Mouse (Mus musculus) forebrain, embryonic 16.5 days (tissue): ENCODE measurements around the gene Ext2. TPM values are rescaled to one million over a fixed set of nuclear protein-coding genes. Genes with fewer than 3 reads are reported as not detected.

Experiments used
- ATAC-seq: fragments of 200-750 bp; cut with Nextera tagmentation; 2 replicates; pipeline ENCODE4 v1.8.0; 2017; ENCODE audit warnings: mild to moderate bottlenecking, moderate library complexity
- H3K27ac ChIP-seq: fragments of 300-500 bp; sonication (generic); 2 replicates; pipeline ENCODE4 v1.5.1; 2014; ENCODE audit warnings: low read length, control low read depth
- H3K27me3 ChIP-seq: fragments of 300-500 bp; sonication (generic); replicated peaks from 2 replicates; pipeline ENCODE4 v1.6.1; 2014; ENCODE audit warnings: low read length; ENCODE audit not compliant: control insufficient read depth, insufficient read depth
- H3K36me3 ChIP-seq: fragments of 300-500 bp; sonication (generic); 2 replicates; pipeline ENCODE4 v1.6.1; 2014; ENCODE audit not compliant: control insufficient read depth, insufficient read depth
- H3K4me1 ChIP-seq: fragments of 300-500 bp; sonication (generic); replicated peaks from 2 replicates; pipeline ENCODE4 v1.6.1; 2014; ENCODE audit warnings: low read length; ENCODE audit not compliant: control insufficient read depth, insufficient read depth
- H3K4me2 ChIP-seq: fragments of 300-500 bp; sonication (generic); 2 replicates; pipeline ENCODE4 v1.6.1; 2014; ENCODE audit warnings: mild to moderate bottlenecking, low read length, control low read depth
- H3K4me3 ChIP-seq: fragments of 300-500 bp; sonication (generic); replicated peaks from 2 replicates; pipeline ENCODE4 v1.5.1; 2014; ENCODE audit warnings: mild to moderate bottlenecking, low read length, control low read depth
- H3K9ac ChIP-seq: fragments of 300-500 bp; sonication (generic); replicated peaks from 2 replicates; pipeline ENCODE4 v1.6.1; 2014; ENCODE audit warnings: low read depth, low read length, control low read depth
- H3K9me3 ChIP-seq: fragments of 300-500 bp; sonication (generic); 2 replicates; pipeline ENCODE4 v1.6.1; 2016; ENCODE audit warnings: low read length; ENCODE audit not compliant: control insufficient read depth
- WGBS: fragments of 180-500 bp; shearing (Covaris S2); extraction: QIAGEN DNeasy Blood & Tissue Kit; methylation state at CpG from one replicate; pipeline ENCODE4 v1.1.7; 2014; 5-methylcytosine and 5-hydroxymethylcytosine counted together
- polyA plus RNA-seq: library from polyadenylated mRNA; unstranded; fragments of >200 nt; fragmentation: Nextera tagmentation; extraction: Ambion mirVana; gene quantifications from 2 replicates; pipeline ENCODE4 v1.2.1, GENCODE M21; 2015

Gene Ext2
- polyA plus RNA-seq, 1 experiment from 2014 or later, result 69.7 TPM

DNA sequence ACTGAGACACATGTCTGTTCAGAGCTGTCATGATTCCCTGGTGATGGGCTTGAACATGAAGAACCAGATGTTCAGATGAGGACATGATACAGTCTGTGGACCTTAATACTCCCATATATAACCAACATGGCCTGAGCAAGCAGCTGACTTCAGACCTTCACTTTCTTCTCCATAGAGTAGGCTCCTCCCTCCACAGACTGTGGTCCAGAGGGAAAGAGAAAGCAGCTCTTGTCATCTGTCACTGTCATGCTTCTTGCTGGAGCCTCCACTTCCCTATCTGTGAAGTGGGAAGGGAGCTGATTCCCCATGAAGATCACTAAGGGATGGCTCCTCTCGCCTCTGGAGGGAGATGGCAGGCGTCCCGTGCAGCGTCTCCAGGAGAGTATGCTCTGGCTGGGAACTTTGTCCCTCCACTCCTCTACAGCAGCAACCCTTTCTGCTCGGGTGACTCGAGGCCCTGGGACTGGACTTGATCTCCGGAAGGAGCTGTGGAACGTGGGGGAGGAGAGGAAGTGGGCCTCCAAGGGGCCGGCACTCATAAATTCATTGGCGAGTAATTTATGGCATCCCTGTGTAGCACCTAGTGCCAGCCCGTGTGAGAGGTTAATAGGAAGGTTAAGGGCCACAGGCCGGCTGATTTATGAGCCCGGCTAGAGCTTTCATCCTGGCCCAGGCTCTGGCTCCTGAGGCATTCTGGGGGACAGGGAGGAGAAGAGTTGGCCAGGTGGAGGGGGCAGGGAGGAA lies 197.5 kb downstream of the Ext2 start:
- 87% methylated on average over 13 of the region's 13 CpGs for WGBS
- no peak overlapping the region for H3K4me3 ChIP-seq
- no peak overlapping the region for H3K9ac ChIP-seq
- H3K36me3 ChIP-seq, result no peaks in the 10 kb centered on the region
- H3K4me2 ChIP-seq, result no peak overlapping the region
- ATAC-seq, result no peak
- H3K27ac ChIP-seq, result no peak overlapping the region
- H3K4me1 ChIP-seq, result no peaks in the 10 kb centered on the region
- H3K9me3 ChIP-seq, result no peaks in the 10 kb centered on the region
- no peaks in the 10 kb centered on the region for H3K27me3 ChIP-seq

- Histone ChIP-seq H3K9ac (no peak overlapping the region), H3K9me3 (no peaks in the 10 kb centered on the region), H3K36me3 (no peaks in the 10 kb centered on the region), H3K27ac (no peak overlapping the region), H3K4me1 (0 out of 2 replicates have a peak, but pooled peaks cover 2% of the 10 kb centered on the region), H3K4me3 (no peak overlapping the region), H3K27me3 (no peaks in the 10 kb centered on the region; the same call in 1 of the 2 replicates), H3K4me2 (no peak overlapping the region)
- no peak for ATAC-seq
- WGBS, result 43% methylated on average over 5 of the region's 5 CpGs
Measured at GRCm38 (mm10) chr2:93619208-93619849, 203.0 kb downstream of the Ext2 start.

GRCm38 (mm10) chr2:93618447-93619199 lies 203.7 kb downstream of the Ext2 start:
- H3K4me3 ChIP-seq, result no peak overlapping the region
- no peaks in the 10 kb centered on the region for H3K9me3 ChIP-seq
- 0 out of 2 replicates have a peak, but pooled peaks cover 2% of the 10 kb centered on the region for H3K4me1 ChIP-seq
- H3K4me2 ChIP-seq, result no peak overlapping the region
- H3K9ac ChIP-seq, result no peak overlapping the region
- no peaks in the 10 kb centered on the region for H3K36me3 ChIP-seq
- 22% methylated on average over 19 of the region's 19 CpGs for WGBS
- H3K27ac ChIP-seq, result no peak overlapping the region
- ATAC-seq, result no peak
- no peaks in the 10 kb centered on the region; the same call in 1 of the 2 replicates for H3K27me3 ChIP-seq

- Histone ChIP-seq H3K9ac (no peak overlapping the region), H3K27me3 (no peaks in the 10 kb centered on the region; the same call in 1 of the 2 replicates), H3K9me3 (no peaks in the 10 kb centered on the region), H3K27ac (no peak overlapping the region), H3K4me3 (no peak overlapping the region), H3K36me3 (no peaks in the 10 kb centered on the region), H3K4me1 (0 out of 2 replicates have a peak, but pooled peaks cover 2% of the 10 kb centered on the region), H3K4me2 (no peak overlapping the region)
- WGBS, result 81% methylated on average over 27 of the region's 27 CpGs
- ATAC-seq, result no peak
Measured at GRCm38 (mm10) chr2:93615845-93616689, 206.3 kb downstream of the Ext2 start.

DNA sequence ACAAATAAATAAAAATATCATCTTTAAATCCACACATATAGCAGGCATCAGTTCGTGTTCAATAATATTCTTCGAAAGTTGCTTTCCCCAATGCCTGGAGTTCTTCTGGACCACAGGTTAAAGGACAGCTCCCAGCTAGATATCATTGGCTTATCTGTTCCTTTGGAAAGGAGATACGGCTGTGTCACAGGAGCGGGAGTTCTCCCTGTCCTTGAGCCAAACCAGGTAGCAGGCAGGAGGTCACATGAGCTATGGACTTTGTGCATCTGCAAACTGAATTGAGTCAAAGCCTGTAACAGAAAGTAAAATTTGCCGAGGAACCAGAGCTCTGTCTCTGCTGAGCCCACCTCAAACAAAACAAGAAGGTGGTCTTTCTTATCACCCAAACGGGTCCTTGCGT lies 209.3 kb downstream of the Ext2 start:
- Histone ChIP-seq H3K9ac (no peak overlapping the region), H3K4me2 (no peak overlapping the region), H3K27me3 (no peaks in the 10 kb centered on the region), H3K36me3 (no peaks in the 10 kb centered on the region), H3K4me1 (no peaks in the 10 kb centered on the region), H3K27ac (no peak overlapping the region), H3K9me3 (no peaks in the 10 kb centered on the region), H3K4me3 (no peak overlapping the region)
- no peak for ATAC-seq
- 93% methylated on average over 7 of the region's 7 CpGs for WGBS

Other genes with a start within 250 kb of the Ext2 start
- gene Alx4, start 180.2 kb downstream of the Ext2 start, polyA plus RNA-seq, result 0.61 and 1.0 TPM in 2 replicates
- gene Accs, start 27.4 kb upstream of the Ext2 start, polyA plus RNA-seq, result 6.4 and 7.2 TPM in 2 replicates
- gene Accsl, start 46.6 kb upstream of the Ext2 start, polyA plus RNA-seq, result 0.63 and 0.73 TPM in 2 replicates
- gene Gm13889, start 134.6 kb upstream of the Ext2 start, polyA plus RNA-seq, result 17.7 and 18.2 TPM in 2 replicates
- gene Gm27027, start 173.8 kb upstream of the Ext2 start, polyA plus RNA-seq, result not detected in 2 replicates
- 55.1 and 57.4 TPM in 2 replicates for gene Alkbh3, start 188.2 kb upstream of the Ext2 start, polyA plus RNA-seq